Mouse (Mus musculus): ENCODE measurements at regions not wholly inside any gene's neighbourhood (a gene's known extent, or its start where the extent isn't known, plus 50 kb on each side); places are given as distances from the start of the nearest gene placed in this dataset.

DNA sequence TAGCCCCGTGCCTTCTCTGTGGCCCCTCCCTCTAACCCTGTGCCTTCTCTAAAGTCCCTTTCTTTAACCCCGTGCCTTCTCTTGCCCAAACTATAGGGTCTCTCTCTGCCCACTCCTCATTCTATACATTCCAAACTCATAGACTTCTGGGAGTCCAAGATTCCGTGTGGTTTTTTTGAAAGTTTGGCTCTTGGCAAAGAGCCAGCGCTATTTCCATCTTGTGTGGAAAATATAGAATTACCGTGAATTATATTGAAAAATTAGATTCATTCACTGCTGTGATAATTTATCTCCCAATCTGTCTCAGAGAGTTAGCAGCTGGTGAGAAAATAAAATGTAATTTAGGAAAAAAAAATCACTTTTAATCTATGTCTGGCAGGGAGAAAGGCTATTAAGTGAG, 234.6 kb downstream of the CK137956 start:
- H3K4me1 ChIP-seq (ENCODE audit: control insufficient read depth, insufficient read depth, low read length), result peaks cover 3% of the 10 kb centered on the region; the same call in 1 of the 2 replicates
- no peak overlapping the region for H3K27ac ChIP-seq (replicated peaks; ENCODE audit: low read depth, low read length)
- H3K36me3 ChIP-seq (ENCODE audit: control insufficient read depth, insufficient read depth, low read length), result no peaks in the 10 kb centered on the region
- H3K27me3 ChIP-seq (replicated peaks; ENCODE audit: control insufficient read depth, insufficient read depth, low read length), result no peaks in the 10 kb centered on the region
- ATAC-seq (ENCODE audit: low read depth), result no peak
- no peaks in the 10 kb centered on the region for H3K9me3 ChIP-seq (ENCODE audit: control insufficient read depth, low read length)
- H3K4me2 ChIP-seq (ENCODE audit: low read depth, low read length), result no peak overlapping the region
- 39% methylated on average over 5 of the region's 5 CpGs for WGBS
- no peak for DNase-seq (ENCODE audit: low spot score)
- H3K4me3 ChIP-seq (ENCODE audit: low read depth, low read length), result no peak overlapping the region
- H3K9ac ChIP-seq (ENCODE audit: low read depth, low read length), result no peak overlapping the region

GRCm38 (mm10) chr4:127734641-127735040, 236.1 kb downstream of the CK137956 start:
- WGBS, result 44% methylated on average over 8 of the region's 8 CpGs
- peaks cover 3% of the 10 kb centered on the region; the same call in 1 of the 2 replicates for H3K4me1 ChIP-seq (ENCODE audit: control insufficient read depth, insufficient read depth, low read length)

GRCm38 (mm10) chr4:127718661-127719060, 252.1 kb downstream of the CK137956 start:
- no peak overlapping the region for H3K4me2 ChIP-seq (ENCODE audit: low read depth, low read length)
- no peaks in the 10 kb centered on the region for H3K27me3 ChIP-seq (replicated peaks; ENCODE audit: control insufficient read depth, insufficient read depth, low read length)
- H3K9ac ChIP-seq (ENCODE audit: low read depth, low read length), result no peak overlapping the region
- no peaks in the 10 kb centered on the region for H3K36me3 ChIP-seq (ENCODE audit: control insufficient read depth, insufficient read depth, low read length)
- H3K4me3 ChIP-seq (ENCODE audit: low read depth, low read length), result no peak overlapping the region
- DNase-seq (ENCODE audit: low spot score), result no peak
- no peaks in the 10 kb centered on the region for H3K4me1 ChIP-seq (ENCODE audit: control insufficient read depth, insufficient read depth, low read length)
- 76% methylated on average over 5 of the region's 5 CpGs for WGBS
- H3K9me3 ChIP-seq (ENCODE audit: control insufficient read depth, low read length), result no peaks in the 10 kb centered on the region
- no peak overlapping the region for H3K27ac ChIP-seq (replicated peaks; ENCODE audit: low read depth, low read length)
- no peak for ATAC-seq (ENCODE audit: low read depth)

More at GRCm38 (mm10) chr4:127734641-127735040, 236.1 kb downstream of the CK137956 start:
- Histone ChIP-seq H3K27ac (replicated peaks; ENCODE audit: low read depth, low read length) (no peak overlapping the region), H3K4me2 (ENCODE audit: low read depth, low read length) (no peak overlapping the region), H3K36me3 (ENCODE audit: control insufficient read depth, insufficient read depth, low read length) (no peaks in the 10 kb centered on the region), H3K4me3 (ENCODE audit: low read depth, low read length) (no peak overlapping the region), H3K9me3 (ENCODE audit: control insufficient read depth, low read length) (no peaks in the 10 kb centered on the region), H3K27me3 (replicated peaks; ENCODE audit: control insufficient read depth, insufficient read depth, low read length) (no peaks in the 10 kb centered on the region), H3K9ac (ENCODE audit: low read depth, low read length) (no peak overlapping the region)
- peak; percentile 26 for DNase-seq (ENCODE audit: low spot score)
- 0 out of 2 replicates have a peak, but pooled peaks have one; percentile 30 for ATAC-seq (ENCODE audit: low read depth)

GRCm38 (mm10) chr4:127712274-127712673, 258.5 kb downstream of the CK137956 start:
- no peak overlapping the region for H3K4me2 ChIP-seq (ENCODE audit: low read depth, low read length)
- no peaks in the 10 kb centered on the region for H3K27me3 ChIP-seq (replicated peaks; ENCODE audit: control insufficient read depth, insufficient read depth, low read length)
- 94% methylated on average over 10 of the region's 10 CpGs for WGBS
- H3K4me3 ChIP-seq (ENCODE audit: low read depth, low read length), result no peak overlapping the region
- no peaks in the 10 kb centered on the region; the same call in 1 of the 2 replicates for H3K4me1 ChIP-seq (ENCODE audit: control insufficient read depth, insufficient read depth, low read length)
- no peak overlapping the region for H3K27ac ChIP-seq (replicated peaks; ENCODE audit: low read depth, low read length)
- H3K9me3 ChIP-seq (ENCODE audit: control insufficient read depth, low read length), result no peaks in the 10 kb centered on the region
- ATAC-seq (ENCODE audit: low read depth), result no peak
- no peak overlapping the region for H3K9ac ChIP-seq (ENCODE audit: low read depth, low read length)
- H3K36me3 ChIP-seq (ENCODE audit: control insufficient read depth, insufficient read depth, low read length), result no peaks in the 10 kb centered on the region
- no peak for DNase-seq (ENCODE audit: low spot score)

DNA sequence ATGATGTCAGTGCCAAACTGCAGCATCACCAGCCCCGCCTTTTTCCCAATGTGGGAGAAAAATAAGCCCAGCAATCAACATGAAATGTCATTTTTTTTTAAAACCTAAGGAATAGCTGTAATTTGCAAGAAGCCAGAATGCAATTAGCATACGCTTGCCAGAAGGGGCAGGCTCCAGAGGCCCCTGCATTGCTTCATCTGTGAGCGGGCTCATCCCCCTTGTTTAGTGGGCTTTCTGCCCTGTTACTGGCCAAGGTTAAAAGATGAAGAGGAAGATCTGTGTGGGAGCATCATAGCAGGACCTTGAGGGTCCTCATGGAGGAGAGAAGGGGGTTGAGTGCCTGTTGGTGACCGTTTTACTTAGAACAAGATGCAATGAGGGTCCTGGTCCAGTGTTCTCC, 259.9 kb downstream of the CK137956 start:
- Histone ChIP-seq H3K4me2 (ENCODE audit: low read depth, low read length) (no peak overlapping the region), H3K27me3 (replicated peaks; ENCODE audit: control insufficient read depth, insufficient read depth, low read length) (no peaks in the 10 kb centered on the region), H3K4me3 (ENCODE audit: low read depth, low read length) (no peak overlapping the region), H3K27ac (replicated peaks; ENCODE audit: low read depth, low read length) (no peak overlapping the region), H3K36me3 (ENCODE audit: control insufficient read depth, insufficient read depth, low read length) (no peaks in the 10 kb centered on the region), H3K9me3 (ENCODE audit: control insufficient read depth, low read length) (no peaks in the 10 kb centered on the region), H3K9ac (ENCODE audit: low read depth, low read length) (no peak overlapping the region), H3K4me1 (ENCODE audit: control insufficient read depth, insufficient read depth, low read length) (no peaks in the 10 kb centered on the region; the same call in 1 of the 2 replicates)
- ATAC-seq (ENCODE audit: low read depth), result no peak
- WGBS, result 61% methylated on average over 4 of the region's 4 CpGs
- DNase-seq (ENCODE audit: low spot score), result peak; percentile 35

DNA sequence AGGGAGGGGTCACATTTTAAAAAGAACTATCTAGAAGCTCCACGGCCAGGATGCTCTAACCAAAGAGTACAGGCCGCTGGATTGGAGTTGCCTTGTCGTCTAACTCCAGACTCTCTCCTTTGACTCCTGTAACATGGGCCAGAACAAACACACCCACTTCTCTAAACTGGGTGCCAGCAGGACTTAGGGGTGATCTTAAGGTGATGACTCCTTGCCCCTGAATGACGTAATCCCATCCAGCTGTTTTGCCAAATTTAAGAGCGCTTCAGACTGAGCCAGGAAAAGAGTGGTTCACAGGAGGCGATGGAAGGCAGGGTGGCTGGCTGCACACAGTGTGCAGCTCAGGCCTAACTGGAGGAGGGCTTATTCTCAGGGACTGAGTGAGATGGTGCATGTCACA, 261.0 kb downstream of the CK137956 start:
- no peak overlapping the region for H3K4me3 ChIP-seq (ENCODE audit: low read depth, low read length)
- H3K27ac ChIP-seq (replicated peaks; ENCODE audit: low read depth, low read length), result no peak overlapping the region
- H3K27me3 ChIP-seq (replicated peaks; ENCODE audit: control insufficient read depth, insufficient read depth, low read length), result no peaks in the 10 kb centered on the region
- no peaks in the 10 kb centered on the region; the same call in 1 of the 2 replicates for H3K4me1 ChIP-seq (ENCODE audit: control insufficient read depth, insufficient read depth, low read length)
- 79% methylated on average over 6 of the region's 6 CpGs for WGBS
- ATAC-seq (ENCODE audit: low read depth) (no peak), DNase-seq (ENCODE audit: low spot score) (no peak)
- H3K9ac ChIP-seq (ENCODE audit: low read depth, low read length), result no peak overlapping the region
- H3K4me2 ChIP-seq (ENCODE audit: low read depth, low read length), result no peak overlapping the region
- H3K36me3 ChIP-seq (ENCODE audit: control insufficient read depth, insufficient read depth, low read length), result no peaks in the 10 kb centered on the region
- H3K9me3 ChIP-seq (ENCODE audit: control insufficient read depth, low read length), result no peaks in the 10 kb centered on the region

GRCm38 (mm10) chr4:127708186-127708585, 262.6 kb downstream of the CK137956 start:
- Histone ChIP-seq H3K27me3 (replicated peaks; ENCODE audit: control insufficient read depth, insufficient read depth, low read length) (no peaks in the 10 kb centered on the region), H3K9ac (ENCODE audit: low read depth, low read length) (no peak overlapping the region), H3K27ac (replicated peaks; ENCODE audit: low read depth, low read length) (no peak overlapping the region), H3K9me3 (ENCODE audit: control insufficient read depth, low read length) (no peaks in the 10 kb centered on the region), H3K4me3 (ENCODE audit: low read depth, low read length) (no peak overlapping the region), H3K4me1 (ENCODE audit: control insufficient read depth, insufficient read depth, low read length) (no peaks in the 10 kb centered on the region; the same call in 1 of the 2 replicates), H3K4me2 (ENCODE audit: low read depth, low read length) (no peak overlapping the region), H3K36me3 (ENCODE audit: control insufficient read depth, insufficient read depth, low read length) (no peaks in the 10 kb centered on the region)
- DNase-seq (ENCODE audit: low spot score) (no peak), ATAC-seq (ENCODE audit: low read depth) (no peak)
- 65% methylated on average over 3 of the region's 3 CpGs for WGBS

DNA sequence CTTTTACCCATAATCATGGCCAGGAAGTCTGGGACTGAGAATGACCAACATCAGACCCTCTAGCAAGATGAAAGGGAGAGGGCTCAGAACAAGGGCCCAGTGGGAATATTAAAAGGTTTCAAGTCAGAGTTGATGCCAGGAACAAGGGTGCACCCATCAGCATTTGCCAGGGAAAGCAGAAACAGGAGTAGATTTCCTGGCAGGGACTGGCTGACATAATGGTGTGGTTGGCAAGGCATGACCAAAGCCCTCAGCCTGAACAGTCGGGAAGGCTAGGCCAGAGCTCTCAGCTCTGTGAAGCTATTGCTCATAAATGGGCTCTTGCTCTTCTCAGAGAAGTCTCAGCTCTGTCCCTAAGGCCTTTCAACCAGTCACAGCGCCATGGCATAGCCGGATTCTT, 263.6 kb downstream of the CK137956 start:
- no peak overlapping the region for H3K4me2 ChIP-seq (ENCODE audit: low read depth, low read length)
- no peak for ATAC-seq (ENCODE audit: low read depth)
- H3K9ac ChIP-seq (ENCODE audit: low read depth, low read length), result no peak overlapping the region
- no peaks in the 10 kb centered on the region for H3K9me3 ChIP-seq (ENCODE audit: control insufficient read depth, low read length)
- H3K36me3 ChIP-seq (ENCODE audit: control insufficient read depth, insufficient read depth, low read length), result no peaks in the 10 kb centered on the region
- 88% methylated on average over 3 of the region's 3 CpGs for WGBS
- no peak overlapping the region for H3K4me3 ChIP-seq (ENCODE audit: low read depth, low read length)
- no peaks in the 10 kb centered on the region; the same call in 1 of the 2 replicates for H3K4me1 ChIP-seq (ENCODE audit: control insufficient read depth, insufficient read depth, low read length)
- no peaks in the 10 kb centered on the region for H3K27me3 ChIP-seq (replicated peaks; ENCODE audit: control insufficient read depth, insufficient read depth, low read length)
- H3K27ac ChIP-seq (replicated peaks; ENCODE audit: low read depth, low read length), result no peak overlapping the region
- peak; percentile 7 for DNase-seq (ENCODE audit: low spot score)

GRCm38 (mm10) chr4:127701651-127702050, 269.1 kb downstream of the CK137956 start:
- WGBS, result 86% methylated on average over 11 of the region's 11 CpGs
- H3K27me3 ChIP-seq (replicated peaks; ENCODE audit: control insufficient read depth, insufficient read depth, low read length), result no peaks in the 10 kb centered on the region
- no peak overlapping the region for H3K9ac ChIP-seq (ENCODE audit: low read depth, low read length)
- H3K4me3 ChIP-seq (ENCODE audit: low read depth, low read length), result no peak overlapping the region
- no peak overlapping the region for H3K27ac ChIP-seq (replicated peaks; ENCODE audit: low read depth, low read length)
- H3K36me3 ChIP-seq (ENCODE audit: control insufficient read depth, insufficient read depth, low read length), result no peaks in the 10 kb centered on the region
- H3K4me1 ChIP-seq (ENCODE audit: control insufficient read depth, insufficient read depth, low read length), result no peaks in the 10 kb centered on the region
- H3K4me2 ChIP-seq (ENCODE audit: low read depth, low read length), result no peak overlapping the region
- H3K9me3 ChIP-seq (ENCODE audit: control insufficient read depth, low read length), result no peaks in the 10 kb centered on the region
- ATAC-seq (ENCODE audit: low read depth), result no peak
- no peak for DNase-seq (ENCODE audit: low spot score)

Data from embryonic facial prominence, embryonic 14.5 days (tissue).